Mouse (Mus musculus): ENCODE results near the gene Zc3h7b.

GRCm38 (mm10) chr15:81766439-81766838 is 21.6 kb downstream of the Zc3h7b start:
- TF ChIP-seq HCFC1 (IDR thresholded peaks at IDR 0.05; ENCODE audit: borderline replicate concordance, insufficient read depth, low read length), result no peak
- TF ChIP-seq MAFK (IDR thresholded peaks at IDR 0.05; ENCODE audit: insufficient read depth, low read depth, low read length), result no peak
- no peak for TF ChIP-seq ZC3H11A (IDR thresholded peaks at IDR 0.05; ENCODE audit: borderline replicate concordance, low read depth, low read length)
